Mouse (Mus musculus): ENCODE data around the gene Spag4.
"Not testable (repeated sequence)": the region's sequence is repeated elsewhere in the genome, so short reads cannot be mapped to it uniquely, and the experiment has no call there.

Gene Spag4

GRCm38 (mm10) chr2:156110627-156111357 is 45.8 kb downstream of the Spag4 start:
- DNase-seq (ENCODE audit: low spot score) = no peak

DNA sequence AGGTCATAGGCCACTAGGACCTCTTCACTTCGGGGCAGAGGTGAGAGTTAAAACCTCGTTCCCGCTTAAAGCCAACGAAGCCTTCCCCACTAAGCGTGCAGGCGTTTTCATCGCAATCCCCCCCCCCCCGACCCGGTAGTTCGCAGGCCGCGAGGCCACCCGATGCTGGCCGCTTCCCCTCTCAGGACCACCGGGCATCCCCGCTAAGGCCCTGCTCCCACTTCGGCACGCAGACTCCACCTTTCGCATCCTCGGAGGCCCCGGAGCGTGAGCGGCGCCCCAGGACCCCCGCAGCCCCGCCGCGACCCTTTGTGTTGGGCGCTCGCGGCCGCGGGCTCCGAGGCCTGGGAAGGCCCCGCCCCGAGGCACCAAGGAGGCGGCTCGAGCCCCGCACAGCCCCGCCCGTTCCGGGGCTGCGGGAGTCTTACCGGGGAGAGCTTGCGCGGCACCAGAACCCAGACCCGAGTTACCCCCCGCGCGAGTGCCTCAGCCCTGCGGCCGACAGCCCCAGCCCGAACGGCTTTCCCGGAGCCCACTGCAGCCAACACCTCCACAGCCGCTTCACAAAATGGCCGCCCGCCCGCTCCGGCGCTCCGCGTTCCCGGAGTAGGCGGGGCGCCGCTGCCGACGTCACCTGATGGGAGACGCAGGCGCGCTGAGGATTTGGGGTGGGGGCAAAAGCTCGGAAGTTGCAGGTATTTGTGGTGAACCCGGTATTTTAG is 46.5 kb downstream of the Spag4 start, which contains the start of the genes Cpne1 and Rbm12:
Gene Cpne1, minus strand, starts transcription at position 608 of the 722 bp plus-strand sequence.
Gene Rbm12, minus strand, starts transcription at position 621 of the 722 bp plus-strand sequence.
- peak; percentile 93 for DNase-seq (ENCODE audit: low spot score)

DNA sequence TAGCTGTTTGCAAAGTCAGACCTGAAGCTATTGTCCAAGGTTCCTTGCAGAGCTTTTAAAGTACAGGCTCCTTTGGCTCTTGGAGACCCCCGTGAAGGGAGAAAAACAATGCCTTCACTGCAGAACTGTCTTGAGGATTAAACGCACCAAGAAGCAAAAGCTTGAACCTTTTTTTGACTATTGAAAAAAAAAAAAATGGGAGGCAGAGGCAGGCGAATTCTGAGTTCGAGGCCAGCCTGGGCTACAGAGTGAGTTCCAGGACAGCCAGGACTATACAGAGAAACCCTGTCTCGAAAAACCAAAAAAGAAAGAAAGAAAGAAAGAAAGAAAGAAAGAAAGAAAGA is 47.1 kb downstream of the Spag4 start:
- not testable (repeated sequence) for DNase-seq (ENCODE audit: low spot score)

DNA sequence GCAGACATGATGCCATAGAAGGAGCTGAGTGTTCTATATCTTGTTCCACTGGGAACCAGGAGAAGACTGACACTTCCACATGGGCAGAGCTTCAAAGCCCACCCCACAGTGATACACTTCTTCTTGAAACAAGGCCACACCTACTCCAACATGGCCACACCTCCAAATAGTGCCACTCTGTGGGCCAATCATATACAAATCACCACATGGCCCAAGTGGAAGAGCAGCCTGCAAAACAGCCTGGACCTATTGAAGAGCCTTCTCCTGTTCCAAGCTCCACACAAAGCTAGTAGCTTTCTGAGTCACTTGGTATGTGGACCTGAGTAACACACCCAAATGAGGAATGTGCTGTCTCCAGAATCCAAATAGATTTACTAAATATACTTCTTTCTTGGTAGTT is 54.6 kb downstream of the Spag4 start:
- no peak for DNase-seq (ENCODE audit: low spot score)

All from urinary bladder, postnatal 25 days (tissue).